Mouse (Mus musculus) CD4-positive helper T cell, adult 2 months (primary cell): Measurements from ENCODE around the gene H2al2c.
"Not testable (repeated sequence)": the region's sequence is repeated elsewhere in the genome, so short reads cannot be mapped to it uniquely, and the experiment has no call there.

Experiments
- DNase-seq: peaks from one replicate; pipeline ENCODE4 v3.0.0-alpha.2; 2012; ENCODE audit warnings: low read depth, missing footprints, low spot score

The H2al2c gene

DNA sequence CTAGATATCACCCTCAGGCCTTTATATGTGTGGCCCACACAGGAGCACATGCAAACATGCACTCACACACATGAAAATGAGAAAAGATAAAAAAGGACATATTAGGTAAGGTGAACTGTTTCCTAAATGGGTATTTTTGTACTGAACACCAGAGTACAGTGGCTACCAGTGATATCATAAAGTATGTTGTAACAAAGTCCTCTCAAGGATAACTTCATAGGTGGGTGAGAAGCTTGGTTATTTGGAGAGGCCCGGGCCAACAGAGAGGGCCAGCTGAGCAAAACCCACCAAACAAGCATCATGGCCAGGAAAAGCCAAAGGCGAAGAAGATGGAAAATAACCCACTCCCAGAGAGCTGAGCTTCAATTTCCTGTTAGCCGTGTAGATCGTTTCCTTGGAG lies at the start of gene H2al2c:
H2al2c (plus strand) TSS at position 301 of the 400 bp plus-strand sequence.
- not testable (repeated sequence) for DNase-seq
